24 mouse cellular contexts compared by ENCODE assay signal in genomic region chr11:111530912-111531311, GRCm38 (mm10).
DNase-seq lines count a peak whose midpoint lies in the region; ATAC-seq and TF ChIP-seq lines count a peak whose summit lies in the region.
"Had no signal": no experiment of that assay in that cellular context is flagged by ENCODE, and none has a peak within 500 bp of the region (broad histone marks: within the 10 kb centered on the region; RNA-seq: fewer than 3 reads in every experiment).

No protein-coding gene starts in this region.

- no peaks in the 10 kb centered on the region for H3K9me3 ChIP-seq in embryonic facial prominence, embryonic 14.5 days (ENCODE audit: control insufficient read depth, low read length)
- H3K9me3 ChIP-seq in embryonic facial prominence, embryonic 10.5 days = no peaks in the 10 kb centered on the region
- H3K9me3 ChIP-seq in limb, embryonic 13.5 days = no peaks in the 10 kb centered on the region
- H3K9me3 ChIP-seq in limb, embryonic 10.5 days (replicated peaks) = no peaks in the 10 kb centered on the region
- H3K9me3 ChIP-seq: embryonic facial prominence, embryonic 13.5 days; forebrain, embryonic 12.5 days; G1E had no signal

- 54% methylated on average over 3 of the region's 3 CpGs for WGBS in embryonic facial prominence, embryonic 14.5 days
- WGBS in embryonic facial prominence, embryonic 10.5 days = 82% methylated on average over 3 of the region's 3 CpGs
- WGBS in limb, embryonic 13.5 days = 73% methylated on average over 3 of the region's 3 CpGs
- 82% methylated on average over 3 of the region's 3 CpGs for WGBS in limb, embryonic 10.5 days

- H3K4me3 ChIP-seq in embryonic facial prominence, embryonic 14.5 days (ENCODE audit: low read depth, low read length) = no peak overlapping the region
- no peak overlapping the region for H3K4me3 ChIP-seq in embryonic facial prominence, embryonic 10.5 days
- no peak overlapping the region for H3K4me3 ChIP-seq in limb, embryonic 13.5 days
- H3K4me3 ChIP-seq in limb, embryonic 10.5 days = no peak overlapping the region
- no peak overlapping the region for H3K4me3 ChIP-seq in myocyte
- H3K4me3 ChIP-seq: embryonic facial prominence, embryonic 13.5 days; forebrain, embryonic 12.5 days had no signal

- H3ac ChIP-seq in myocyte (ENCODE audit: control insufficient read depth, insufficient read length) = no peak overlapping the region

- DNase-seq in embryonic facial prominence, embryonic 14.5 days (ENCODE audit: low spot score) = peak; percentile 63
- no peak for DNase-seq in embryonic facial prominence, embryonic 10.5 days (ENCODE audit: low spot score)
- no peak for DNase-seq in limb, embryonic 10.5 days (ENCODE audit: low spot score)
- DNase-seq in kidney, adult 11 months = no peak
- DNase-seq: adrenal gland, adult 8-10 months; adrenal gland, postnatal 14 days; adrenal gland, postnatal 36 days; B cell, adult 2 months; cerebellum, adult 11 months; cerebellum, adult 2 months; cerebellum, adult 9-10 months; cerebellum, postnatal 10 days; cerebellum, postnatal 25 days had no signal

- H3K9ac ChIP-seq in embryonic facial prominence, embryonic 14.5 days (ENCODE audit: low read depth, low read length) = no peak overlapping the region
- no peak overlapping the region for H3K9ac ChIP-seq in limb, embryonic 13.5 days
- H3K9ac ChIP-seq: embryonic facial prominence, embryonic 13.5 days; forebrain, embryonic 12.5 days had no signal

- no peaks in the 10 kb centered on the region for H3K4me1 ChIP-seq in embryonic facial prominence, embryonic 14.5 days (ENCODE audit: control insufficient read depth, insufficient read depth, low read length)
- no peaks in the 10 kb centered on the region for H3K4me1 ChIP-seq in embryonic facial prominence, embryonic 10.5 days
- H3K4me1 ChIP-seq in limb, embryonic 13.5 days = no peaks in the 10 kb centered on the region
- peaks cover 3% of the 10 kb centered on the region; the same call in 1 of the 2 replicates for H3K4me1 ChIP-seq in limb, embryonic 10.5 days
- H3K4me1 ChIP-seq: embryonic facial prominence, embryonic 13.5 days; forebrain, embryonic 12.5 days had no signal

- no peaks in the 10 kb centered on the region for H3K79me2 ChIP-seq in myocyte (ENCODE audit: control insufficient read depth, insufficient read depth)

- TF ChIP-seq POLR2A in myocyte (IDR thresholded peaks at IDR 0.05; ENCODE audit: insufficient read length, low read depth) = no peak

- peak; percentile 47; the same call in 1 of the 2 replicates for ATAC-seq in embryonic facial prominence, embryonic 14.5 days (ENCODE audit: low read depth)
- ATAC-seq in limb, embryonic 13.5 days (ENCODE audit: low FRiP score, low read depth) = 0 out of 2 replicates have a peak, but pooled peaks have one; percentile 36
- ATAC-seq: activated CD4-positive, CD25-positive, alpha-beta regulatory T cell, adult 4 months; CD4-positive, CD25-positive, alpha-beta regulatory T cell, adult 4 months; forebrain, embryonic 14.5 days; forebrain, embryonic 16.5 days; Patski had no signal

- H3K27me3 ChIP-seq in embryonic facial prominence, embryonic 14.5 days (replicated peaks; ENCODE audit: control insufficient read depth, insufficient read depth, low read length) = no peaks in the 10 kb centered on the region
- H3K27me3 ChIP-seq in embryonic facial prominence, embryonic 10.5 days (replicated peaks; ENCODE audit: low read depth, poor library complexity, severe bottlenecking) = no peaks in the 10 kb centered on the region; the same call in 1 of the 2 replicates
- H3K27me3 ChIP-seq in limb, embryonic 13.5 days = 0 out of 2 replicates have a peak, but pooled peaks cover 6% of the 10 kb centered on the region
- H3K27me3 ChIP-seq in limb, embryonic 10.5 days (ENCODE audit: low read depth, poor library complexity, severe bottlenecking) = no peaks in the 10 kb centered on the region
- H3K27me3 ChIP-seq in myocyte (ENCODE audit: control insufficient read depth, insufficient read depth, insufficient read length) = no peaks in the 10 kb centered on the region
- H3K27me3 ChIP-seq: CH12.LX; forebrain, embryonic 12.5 days had no signal

- no peak overlapping the region for H3K4me2 ChIP-seq in embryonic facial prominence, embryonic 14.5 days (ENCODE audit: low read depth, low read length)
- H3K4me2 ChIP-seq in limb, embryonic 13.5 days (replicated peaks) = no peak overlapping the region
- H3K4me2 ChIP-seq in myocyte (ENCODE audit: low read depth) = no peak overlapping the region
- H3K4me2 ChIP-seq: embryonic facial prominence, embryonic 13.5 days; forebrain, embryonic 12.5 days had no signal

- no peaks in the 10 kb centered on the region for H3K36me3 ChIP-seq in embryonic facial prominence, embryonic 14.5 days (ENCODE audit: control insufficient read depth, insufficient read depth, low read length)
- no peaks in the 10 kb centered on the region for H3K36me3 ChIP-seq in embryonic facial prominence, embryonic 10.5 days (replicated peaks)
- H3K36me3 ChIP-seq in limb, embryonic 13.5 days = no peaks in the 10 kb centered on the region
- H3K36me3 ChIP-seq in limb, embryonic 10.5 days = no peaks in the 10 kb centered on the region
- no peaks in the 10 kb centered on the region for H3K36me3 ChIP-seq in myocyte (ENCODE audit: control insufficient read depth, insufficient read depth)
- H3K36me3 ChIP-seq: embryonic facial prominence, embryonic 13.5 days; forebrain, embryonic 12.5 days; G1E had no signal

- no peak overlapping the region for H3K27ac ChIP-seq in embryonic facial prominence, embryonic 14.5 days (replicated peaks; ENCODE audit: low read depth, low read length)
- no peak overlapping the region for H3K27ac ChIP-seq in embryonic facial prominence, embryonic 10.5 days (replicated peaks)
- no peak overlapping the region for H3K27ac ChIP-seq in limb, embryonic 13.5 days
- H3K27ac ChIP-seq in limb, embryonic 10.5 days = no peak overlapping the region
- H3K27ac ChIP-seq: embryonic facial prominence, embryonic 13.5 days; forebrain, embryonic 12.5 days had no signal

TF ChIP-seq in myocyte, 11 proteins besides CTCF, POLR2A, EP300 and RAD21:
- no peak for TF ChIP-seq SRF (IDR thresholded peaks at IDR 0.05; ENCODE audit: control insufficient read depth, insufficient read length, low read depth)
- peak; percentile 43 for TF ChIP-seq TCF12 (IDR thresholded peaks at IDR 0.05; ENCODE audit: insufficient read depth, poor library complexity, severe bottlenecking)
- peak in 1 of 3 experiments; percentile 21 for TF ChIP-seq MYOG (IDR thresholded peaks at IDR 0.05; ENCODE audit: control insufficient read depth in 1 of 3, insufficient read depth in 1 of 3, insufficient read length in 2 of 3, low read depth in 2 of 3)
- no peak for TF ChIP-seq TCF3 (IDR thresholded peaks at IDR 0.05; ENCODE audit: insufficient read length, low read depth)
- no peak for TF ChIP-seq MAX (IDR thresholded peaks at IDR 0.05; ENCODE audit: low read depth)
- TF ChIP-seq MYOD1 (IDR thresholded peaks at IDR 0.05; ENCODE audit: control insufficient read depth in 1 of 3, insufficient read length in 2 of 3, low read depth in 2 of 3) = peak in 2 of 3 experiments; percentile 26 to 56
- TF ChIP-seq CEBPB (IDR thresholded peaks at IDR 0.05; ENCODE audit: insufficient read depth, poor library complexity, severe bottlenecking) = no peak
- TF ChIP-seq E2F4 (IDR thresholded peaks at IDR 0.05; ENCODE audit: insufficient read depth) = no peak
- TF ChIP-seq USF1 (IDR thresholded peaks at IDR 0.05; ENCODE audit: low read depth) = no peak
- TF ChIP-seq REST (IDR thresholded peaks at IDR 0.05; ENCODE audit: insufficient read depth, insufficient read length) = no peak
- no peak for TF ChIP-seq POLR2AphosphoS2 (IDR thresholded peaks at IDR 0.05; ENCODE audit: insufficient read length, low read depth)
